Mouse (Mus musculus) liver, embryonic 14.5 days (tissue): ENCODE data around the gene Slc30a2.

ENCODE experiments used
- CTCF ChIP-seq: IDR thresholded peaks from 2 replicates; pipeline ENCODE4 v1.5.1; 2016; ENCODE audit warnings: antibody characterized with exemption, low read depth, control low read depth
- EP300 ChIP-seq: IDR thresholded peaks from 2 replicates; pipeline ENCODE4 v1.6.1; 2016; ENCODE audit warnings: antibody characterized with exemption, low read depth

- TF ChIP-seq CTCF (peak; percentile 79), EP300 (no peak)
Measured at GRCm38 (mm10) chr4:134388397-134388796, 45.4 kb downstream of the Slc30a2 start.
